10 mouse cellular contexts compared by ENCODE assay signal in genomic region chr12:84805228-84805842, GRCm38 (mm10). TPM values are rescaled to one million over a fixed set of nuclear protein-coding genes. Genes with fewer than 3 reads are reported as not detected.
DNase-seq lines count a peak whose midpoint lies in the region; ATAC-seq and TF ChIP-seq lines count a peak whose summit lies in the region.
"Had no signal": no experiment of that assay in that cellular context is flagged by ENCODE, and none has a peak within 500 bp of the region (broad histone marks: within the 10 kb centered on the region; RNA-seq: fewer than 3 reads in every experiment).

No protein-coding gene starts in this region.

- H3K4me3 ChIP-seq in kidney, embryonic 16.5 days (ENCODE audit: low read length): no peak overlapping the region
- H3K4me3 ChIP-seq in lung, postnatal 0 days (ENCODE audit: low read depth, low read length): no peak overlapping the region

- H3K4me2 ChIP-seq in kidney, embryonic 16.5 days (replicated peaks; ENCODE audit: low read depth, low read length): no peak overlapping the region
- no peak overlapping the region for H3K4me2 ChIP-seq in lung, postnatal 0 days (replicated peaks; ENCODE audit: low read depth, low read length)

- H3K9me3 ChIP-seq in kidney, embryonic 16.5 days (ENCODE audit: low read length): no peaks in the 10 kb centered on the region
- no peaks in the 10 kb centered on the region for H3K9me3 ChIP-seq in lung, postnatal 0 days (ENCODE audit: low read length)

- H3K27me3 ChIP-seq in kidney, embryonic 16.5 days (ENCODE audit: insufficient read depth, low read length): no peaks in the 10 kb centered on the region; the same call in 1 of the 2 replicates
- H3K27me3 ChIP-seq in lung, postnatal 0 days (replicated peaks; ENCODE audit: insufficient read depth, low read length): no peaks in the 10 kb centered on the region

- H3K9ac ChIP-seq in kidney, embryonic 16.5 days (replicated peaks; ENCODE audit: low read length): no peak overlapping the region
- no peak overlapping the region for H3K9ac ChIP-seq in lung, postnatal 0 days (replicated peaks; ENCODE audit: low read depth)

- no peaks in the 10 kb centered on the region for H3K36me3 ChIP-seq in kidney, embryonic 16.5 days (ENCODE audit: insufficient read depth, low read length)
- no peaks in the 10 kb centered on the region for H3K36me3 ChIP-seq in lung, postnatal 0 days (ENCODE audit: insufficient read depth, low read length)

- peak; percentile 89 for TF ChIP-seq EP300 in lung, postnatal 0 days (IDR thresholded peaks at IDR 0.05)

- peak; percentile 39 for DNase-seq in adrenal gland, adult 2 months
- no peak for DNase-seq in adrenal gland, postnatal 4 days (ENCODE audit: low spot score in 2 of 2)
- peak; percentile 85 for DNase-seq in ZHBTc4 (ENCODE audit: low read depth, low spot score)
- DNase-seq in lung, postnatal 0 days (ENCODE audit: low spot score): peak; percentile 89
- no peak for DNase-seq in testis, postnatal 10 days (ENCODE audit: low spot score)
- DNase-seq in layer of hippocampus, adult 18-20 months (ENCODE audit: low spot score in 2 of 2): no peak
- DNase-seq in layer of hippocampus, adult 9-11 months: no peak
- DNase-seq: cerebellum, adult 11 months; spleen, adult 18-20 months had no signal

- peak; percentile 55 for ATAC-seq in kidney, embryonic 16.5 days (ENCODE audit: low FRiP score, low TSS enrichment)
- peak; percentile 96 for ATAC-seq in lung, postnatal 0 days

- peaks cover 20% of the 10 kb centered on the region for H3K4me1 ChIP-seq in kidney, embryonic 16.5 days (ENCODE audit: insufficient read depth, low read length)
- H3K4me1 ChIP-seq in lung, postnatal 0 days (ENCODE audit: insufficient read depth, low read depth, low read length): peaks cover 7% of the 10 kb centered on the region; the same call in 1 of the 2 replicates

- H3K27ac ChIP-seq in kidney, embryonic 16.5 days (ENCODE audit: low read length): no peak overlapping the region
- 0 out of 2 replicates have a peak overlapping the region, but pooled peaks have one; percentile 26 for H3K27ac ChIP-seq in lung, postnatal 0 days (ENCODE audit: low read length)

- peak; percentile 46 for TF ChIP-seq CTCF in lung, postnatal 0 days (IDR thresholded peaks at IDR 0.05)

- WGBS in kidney, embryonic 16.5 days: 60% methylated on average over 9 of the region's 9 CpGs
- 40% methylated on average over 9 of the region's 9 CpGs for WGBS in lung, postnatal 0 days

RNA-seq across cellular contexts. Expression of gene Isca2, which starts 32.3 kb away (rescaled TPM):
- 10 to 100 TPM; 76.0 to 80.8 TPM for total RNA-seq in adrenal gland, adult 2 months (2021)
- 42.1 and 54.5 TPM in 2 replicates for polyA plus RNA-seq in adrenal gland, adult 2 months (2012; rRNA removed)
- total RNA-seq in adrenal gland, postnatal 4 days (2021): 10 to 100 TPM; 68.3 to 77.9 TPM
- 148 and 150 TPM in 2 replicates for polyA plus RNA-seq in kidney, embryonic 16.5 days (2015; fragmentation: Nextera tagmentation; extraction: Ambion mirVana)
- 103 and 105 TPM in 2 replicates for polyA plus RNA-seq in lung, postnatal 0 days (2015; fragmentation: Nextera tagmentation; extraction: Ambion mirVana)
- total RNA-seq in layer of hippocampus, adult 18-20 months (2021): 10 to 100 TPM; 59.3 to 60.2 TPM

RNA-seq across cellular contexts. Expression of gene Npc2, which starts 32.4 kb away (rescaled TPM):
- 100 to 1,000 TPM in 1 of 2 experiments, 10 to 100 TPM in 1; 85.4 to 100 TPM for total RNA-seq in adrenal gland, adult 2 months (2021)
- polyA plus RNA-seq in adrenal gland, adult 2 months (2012; rRNA removed): 126 and 165 TPM in 2 replicates
- 10 to 100 TPM; 74.7 to 75.6 TPM for total RNA-seq in adrenal gland, postnatal 4 days (2021)
- polyA plus RNA-seq in kidney, embryonic 16.5 days (2015; fragmentation: Nextera tagmentation; extraction: Ambion mirVana): 65.4 and 69.8 TPM in 2 replicates
- polyA plus RNA-seq in lung, postnatal 0 days (2015; fragmentation: Nextera tagmentation; extraction: Ambion mirVana): 523 and 558 TPM in 2 replicates
- 10 to 100 TPM; 27.2 to 28.9 TPM for total RNA-seq in layer of hippocampus, adult 18-20 months (2021)

Comparison
In these comparisons a context has a peak if more than half of its experiments do, and no peak if none do; other contexts are left out.
1. DNase-seq: peak in adrenal gland, adult 2 months (single experiment), ZHBTc4 (single experiment) and lung, postnatal 0 days (single experiment); none in adrenal gland, postnatal 4 days (0 of 2), testis, postnatal 10 days (single experiment), layer of hippocampus, adult 18-20 months (0 of 2) and layer of hippocampus, adult 9-11 months (single experiment).